Mouse (Mus musculus): ENCODE results near the gene Aebp1. TPM values are rescaled to one million over a fixed set of nuclear protein-coding genes. Genes with fewer than 3 reads are reported as not detected.
"Not testable (repeated sequence)": the region's sequence is repeated elsewhere in the genome, so short reads cannot be mapped to it uniquely, and the experiment has no call there.

Aebp1 gene
- polyA plus RNA-seq, 1 experiment from 2014 or later = 37.6 TPM

DNA sequence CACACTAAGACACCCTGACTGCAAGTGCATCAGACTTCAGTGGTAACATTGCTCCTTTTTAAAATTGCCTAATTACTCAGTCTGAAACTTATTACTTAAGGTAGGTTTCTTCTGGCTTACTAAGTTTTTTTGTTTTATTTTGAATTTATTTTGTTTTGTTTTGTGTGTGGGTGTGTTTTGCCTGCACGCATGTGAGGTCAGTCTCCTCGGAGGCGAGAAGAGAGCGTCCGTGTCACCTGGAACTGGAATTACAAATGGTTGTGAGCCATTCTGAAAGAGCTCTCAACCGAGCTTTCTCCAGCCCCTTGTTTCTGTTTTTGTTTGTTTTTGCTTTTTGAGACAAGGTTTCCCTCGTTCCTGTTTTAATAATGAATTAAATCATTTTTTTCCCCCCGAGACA, 16.9 kb downstream of the Aebp1 start:
- Histone ChIP-seq H3K9ac (peak overlapping the region; percentile 53), H3K9me3 (no peaks in the 10 kb centered on the region), H3K27me3 (no peaks in the 10 kb centered on the region), H3K4me2 (peak overlapping the region; percentile 75), H3K4me3 (peak overlapping the region; percentile 83), H3K27ac (peak overlapping the region; percentile 79), H3K4me1 (peaks cover 21% of the 10 kb centered on the region), H3K36me3 (peaks cover 28% of the 10 kb centered on the region)
- 21% methylated on average over 8 of the region's 8 CpGs for WGBS
- ATAC-seq (ENCODE audit: borderline replicate concordance, extremely low read depth, low FRiP score, low TSS enrichment) = peak; percentile 1; the same call in 1 of the 2 replicates

DNA sequence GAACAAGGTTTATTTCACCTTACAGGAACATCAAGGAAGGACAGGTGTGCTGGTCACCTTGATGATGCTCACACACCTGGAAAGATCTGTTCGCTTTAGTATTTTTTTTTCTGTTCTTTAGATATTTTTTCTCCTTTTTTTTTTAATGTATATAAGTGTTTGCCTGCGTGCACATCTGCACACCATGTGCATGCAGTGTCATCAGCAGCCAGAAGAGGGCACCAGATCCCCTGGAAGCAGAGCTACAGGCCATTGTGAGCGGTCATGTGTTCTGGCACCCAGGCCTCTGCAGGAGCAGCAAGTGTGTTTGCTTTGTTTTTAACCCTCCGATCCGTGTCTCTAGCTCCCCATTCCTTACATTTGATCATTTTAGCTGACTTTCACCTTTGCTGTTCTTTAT, 18.2 kb downstream of the Aebp1 start:
- Histone ChIP-seq H3K9me3 (no peaks in the 10 kb centered on the region), H3K36me3 (peaks cover 16% of the 10 kb centered on the region; the same call in 1 of the 2 replicates), H3K4me3 (no peak overlapping the region), H3K27ac (no peak overlapping the region), H3K9ac (no peak overlapping the region), H3K27me3 (no peaks in the 10 kb centered on the region), H3K4me2 (no peak overlapping the region), H3K4me1 (peaks cover 21% of the 10 kb centered on the region)
- no peak for ATAC-seq (ENCODE audit: borderline replicate concordance, extremely low read depth, low FRiP score, low TSS enrichment)
- 50% methylated on average over 5 of the region's 5 CpGs for WGBS

DNA sequence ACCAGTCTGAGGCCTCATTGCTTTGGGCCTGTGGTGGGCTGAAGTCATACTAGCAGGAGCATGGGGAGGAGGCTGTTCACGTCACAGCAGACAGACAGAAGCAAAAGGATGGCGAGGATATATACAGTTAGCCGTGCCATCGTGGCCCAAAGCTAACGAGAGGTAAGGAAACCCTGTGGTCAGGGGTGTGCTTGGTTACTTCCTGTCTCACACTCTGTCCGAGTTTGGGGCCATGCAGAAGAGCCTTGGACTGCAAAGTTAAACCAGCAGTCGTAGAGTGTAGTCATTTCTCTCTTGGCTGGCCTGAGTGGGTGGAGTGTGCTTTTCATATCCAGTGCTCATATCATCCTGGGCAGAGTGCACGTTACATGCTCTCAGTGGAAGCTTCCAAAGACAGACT, 20.8 kb downstream of the Aebp1 start:
- Histone ChIP-seq H3K4me3 (no peak overlapping the region), H3K4me2 (no peak overlapping the region), H3K36me3 (no peaks in the 10 kb centered on the region), H3K27me3 (no peaks in the 10 kb centered on the region), H3K4me1 (peaks cover 7% of the 10 kb centered on the region), H3K27ac (no peak overlapping the region), H3K9ac (no peak overlapping the region), H3K9me3 (no peaks in the 10 kb centered on the region)
- 53% methylated on average over 8 of the region's 8 CpGs for WGBS
- ATAC-seq (ENCODE audit: borderline replicate concordance, extremely low read depth, low FRiP score, low TSS enrichment) = no peak

DNA sequence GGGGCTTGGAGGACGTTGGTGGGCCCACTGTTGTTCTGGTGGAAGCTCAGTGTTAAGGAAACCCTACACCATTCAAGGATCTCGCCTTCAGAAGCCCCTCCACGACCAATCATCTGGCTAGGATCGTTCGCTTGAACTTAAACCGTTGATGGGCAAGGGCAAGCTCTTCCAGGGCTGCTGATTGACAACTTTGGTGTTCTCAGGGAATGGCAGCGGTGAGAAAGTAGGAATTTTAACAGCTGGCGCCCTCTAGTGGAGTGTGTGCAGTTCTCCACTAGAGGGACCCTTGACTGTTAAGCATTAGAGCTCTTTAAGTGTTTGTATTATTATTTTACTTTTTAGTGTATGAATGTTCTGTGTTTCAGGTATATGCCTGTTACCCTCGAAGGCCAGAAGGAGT, 24.4 kb downstream of the Aebp1 start:
- 15% methylated on average over 9 of the region's 9 CpGs for WGBS
- Histone ChIP-seq H3K9me3 (no peaks in the 10 kb centered on the region), H3K4me3 (no peak overlapping the region), H3K27me3 (no peaks in the 10 kb centered on the region), H3K4me2 (no peak overlapping the region), H3K36me3 (no peaks in the 10 kb centered on the region), H3K9ac (no peak overlapping the region), H3K27ac (no peak overlapping the region), H3K4me1 (no peaks in the 10 kb centered on the region; the same call in 1 of the 2 replicates)
- no peak for ATAC-seq (ENCODE audit: borderline replicate concordance, extremely low read depth, low FRiP score, low TSS enrichment)

DNA sequence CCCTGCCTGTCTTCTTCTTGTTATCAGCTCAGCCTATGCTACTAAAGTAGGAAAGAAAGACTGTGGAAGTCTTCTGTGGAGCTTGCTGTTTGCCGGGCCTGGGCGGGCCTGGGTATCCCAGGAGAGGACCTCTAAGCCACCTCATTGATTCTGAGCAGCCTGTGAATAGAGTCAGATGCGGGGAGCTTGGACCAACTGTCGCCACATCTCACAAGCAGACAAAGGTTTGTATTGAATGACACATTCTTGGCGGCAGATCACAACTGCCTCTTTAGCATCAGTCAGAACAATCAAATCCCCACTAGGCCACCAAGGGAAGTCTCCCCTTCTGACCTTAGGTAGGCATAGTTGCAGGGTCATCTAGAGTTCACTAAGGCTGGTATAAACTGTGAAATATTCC, 25.5 kb downstream of the Aebp1 start:
- no peaks in the 10 kb centered on the region for H3K36me3 ChIP-seq
- H3K4me1 ChIP-seq = peaks cover 6% of the 10 kb centered on the region; the same call in 1 of the 2 replicates
- H3K27ac ChIP-seq = no peak overlapping the region
- ATAC-seq (ENCODE audit: borderline replicate concordance, extremely low read depth, low FRiP score, low TSS enrichment) = no peak
- WGBS = 29% methylated on average over 5 of the region's 5 CpGs
- H3K4me2 ChIP-seq = no peak overlapping the region
- no peaks in the 10 kb centered on the region for H3K9me3 ChIP-seq
- H3K4me3 ChIP-seq = no peak overlapping the region
- H3K27me3 ChIP-seq = no peaks in the 10 kb centered on the region
- H3K9ac ChIP-seq = no peak overlapping the region

DNA sequence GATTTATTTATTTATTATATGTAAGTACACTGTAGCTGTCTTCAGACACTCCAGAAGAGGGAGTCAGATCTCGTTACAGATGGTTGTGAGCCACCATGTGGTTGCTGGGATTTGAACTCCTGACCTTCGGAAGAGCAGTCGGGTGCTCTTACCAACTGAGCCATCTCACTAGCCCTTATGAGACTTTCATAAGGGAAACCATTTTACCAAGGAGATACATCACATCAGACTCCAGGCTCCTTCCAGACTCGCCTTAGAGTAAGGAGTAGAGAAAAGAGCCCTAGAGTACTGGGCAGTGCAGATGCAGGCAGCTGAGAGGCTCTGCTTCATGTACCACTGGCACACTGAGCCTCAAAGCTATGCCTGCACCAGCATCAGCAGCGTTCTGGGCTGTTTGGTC, 26.8 kb downstream of the Aebp1 start:
- H3K4me1 ChIP-seq; H3K27ac ChIP-seq; ATAC-seq (ENCODE audit: borderline replicate concordance, extremely low read depth, low FRiP score, low TSS enrichment); H3K4me3 ChIP-seq; H3K9me3 ChIP-seq; H3K36me3 ChIP-seq; H3K4me2 ChIP-seq; H3K9ac ChIP-seq; H3K27me3 ChIP-seq: not testable (repeated sequence)
- 44% methylated on average over 5 of the region's 5 CpGs for WGBS

DNA sequence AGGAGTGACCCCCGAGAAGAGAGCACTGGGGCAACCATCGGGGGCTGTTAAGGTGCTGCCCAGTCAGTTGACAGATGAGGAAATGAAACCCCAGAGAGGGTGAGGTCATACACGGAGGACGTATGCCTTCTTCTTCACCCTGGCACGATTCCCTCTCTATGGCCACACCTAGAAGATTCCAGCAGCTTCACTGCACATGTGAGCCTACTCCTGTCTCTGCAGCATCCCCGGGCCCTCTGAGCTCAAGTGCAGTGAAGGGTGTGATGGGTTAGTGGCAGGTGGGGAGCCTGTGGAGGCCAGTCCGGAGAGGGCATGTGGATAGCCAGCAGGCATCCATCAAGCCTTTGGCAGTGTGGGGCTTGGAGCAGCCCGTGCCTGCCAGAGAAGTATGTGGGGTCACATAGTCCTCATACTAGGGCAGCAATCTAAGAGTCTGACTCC, 30.4 kb downstream of the Aebp1 start:
- Histone ChIP-seq H3K9ac (0 out of 2 replicates have a peak overlapping the region, but pooled peaks have one; percentile 8), H3K27ac (no peak overlapping the region), H3K27me3 (no peaks in the 10 kb centered on the region), H3K4me1 (peaks cover 12% of the 10 kb centered on the region), H3K4me2 (no peak overlapping the region), H3K9me3 (no peaks in the 10 kb centered on the region), H3K4me3 (no peak overlapping the region), H3K36me3 (no peaks in the 10 kb centered on the region)
- no peak for ATAC-seq (ENCODE audit: borderline replicate concordance, extremely low read depth, low FRiP score, low TSS enrichment)
- 11% methylated on average over 8 of the region's 8 CpGs for WGBS

DNA sequence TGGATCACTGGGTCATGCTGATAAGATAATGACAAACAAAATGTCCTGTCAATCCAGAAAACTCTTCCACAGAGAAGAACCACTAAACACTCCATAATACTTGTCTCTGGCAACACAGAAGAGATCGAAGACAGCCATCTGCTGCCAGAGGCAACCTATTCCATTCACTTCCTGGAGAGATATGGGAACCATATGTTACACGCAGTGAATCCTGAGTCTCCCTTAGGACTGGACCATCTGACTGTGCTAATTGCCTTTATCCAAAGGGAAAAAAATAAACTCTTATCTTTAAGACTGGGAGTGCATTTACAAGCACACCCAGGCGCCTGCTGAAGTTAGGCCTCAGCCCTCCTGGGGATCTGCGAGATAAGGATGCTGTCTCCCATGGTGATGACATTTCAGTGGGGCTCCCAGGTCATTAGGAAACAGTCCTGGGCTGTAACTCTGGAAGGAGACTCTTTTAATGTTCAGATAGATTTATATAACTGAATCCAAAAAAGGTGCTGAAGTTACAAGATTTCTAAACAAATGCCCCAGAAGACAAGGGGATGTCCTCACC, 31.1 kb downstream of the Aebp1 start:
- H3K4me1 ChIP-seq = peaks cover 19% of the 10 kb centered on the region
- H3K27ac ChIP-seq = no peak overlapping the region
- WGBS = 31% methylated on average over 4 of the region's 4 CpGs
- peak; percentile 30; the same call in 1 of the 2 replicates for ATAC-seq (ENCODE audit: borderline replicate concordance, extremely low read depth, low FRiP score, low TSS enrichment)
- no peaks in the 10 kb centered on the region for H3K9me3 ChIP-seq
- no peak overlapping the region for H3K4me3 ChIP-seq
- no peaks in the 10 kb centered on the region for H3K36me3 ChIP-seq
- H3K4me2 ChIP-seq = no peak overlapping the region
- H3K9ac ChIP-seq = 0 out of 2 replicates have a peak overlapping the region, but pooled peaks have one; percentile 8
- H3K27me3 ChIP-seq = no peaks in the 10 kb centered on the region

DNA sequence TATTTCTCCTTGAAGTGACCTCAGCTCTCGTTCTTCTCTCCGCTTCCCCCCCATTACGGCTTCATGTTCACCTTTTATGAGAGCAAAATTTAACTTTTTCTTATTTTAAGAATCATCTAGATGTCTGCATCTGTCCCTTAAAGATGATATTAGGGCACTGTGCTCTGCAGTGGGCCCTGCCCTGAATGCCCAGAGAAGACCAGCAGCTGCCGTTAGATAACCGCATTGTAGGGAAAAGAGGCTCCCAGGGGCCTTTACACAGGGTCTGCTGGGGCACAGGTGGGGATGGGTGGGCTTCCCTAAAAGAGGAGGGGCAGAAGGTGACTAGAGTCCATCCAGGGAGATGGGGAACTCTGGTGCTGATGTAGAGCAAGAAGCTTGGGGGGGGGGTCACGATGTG, 32.1 kb downstream of the Aebp1 start:
- Histone ChIP-seq H3K9ac (no peak overlapping the region), H3K4me3 (no peak overlapping the region), H3K27me3 (no peaks in the 10 kb centered on the region), H3K4me2 (no peak overlapping the region), H3K4me1 (peaks cover 25% of the 10 kb centered on the region), H3K9me3 (no peaks in the 10 kb centered on the region), H3K36me3 (no peaks in the 10 kb centered on the region), H3K27ac (no peak overlapping the region)
- 67% methylated on average over 6 of the region's 6 CpGs for WGBS
- ATAC-seq (ENCODE audit: borderline replicate concordance, extremely low read depth, low FRiP score, low TSS enrichment) = no peak

DNA sequence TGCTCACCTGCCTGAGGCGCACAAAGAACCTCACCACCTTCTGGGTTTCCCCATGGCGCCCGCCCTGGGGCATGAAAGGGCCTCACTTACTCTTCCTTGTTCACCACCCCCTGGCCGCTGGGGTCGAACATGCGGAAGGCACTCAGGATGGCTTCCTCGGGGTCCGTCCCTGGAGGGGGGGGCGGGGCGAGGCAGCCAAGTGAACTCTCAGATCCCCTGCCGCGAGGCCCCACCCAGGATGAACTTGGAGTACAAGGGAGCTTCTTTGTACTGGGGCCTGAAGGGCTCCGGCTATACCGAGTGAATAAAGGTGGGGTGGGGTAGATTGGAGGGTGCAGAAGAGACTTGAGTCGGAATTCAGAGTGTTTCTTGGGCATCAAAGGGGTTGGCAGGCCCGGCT, 35.5 kb downstream of the Aebp1 start:
- 15% methylated on average over 16 of the region's 16 CpGs for WGBS
- H3K27me3 ChIP-seq = peaks cover 4% of the 10 kb centered on the region; the same call in 1 of the 2 replicates
- H3K36me3 ChIP-seq = no peaks in the 10 kb centered on the region
- ATAC-seq (ENCODE audit: borderline replicate concordance, extremely low read depth, low FRiP score, low TSS enrichment) = no peak
- H3K4me1 ChIP-seq = peaks cover 30% of the 10 kb centered on the region
- peak overlapping the region; percentile 42 for H3K4me2 ChIP-seq
- no peak overlapping the region for H3K9ac ChIP-seq
- no peak overlapping the region for H3K27ac ChIP-seq
- no peaks in the 10 kb centered on the region for H3K9me3 ChIP-seq
- H3K4me3 ChIP-seq = no peak overlapping the region

DNA sequence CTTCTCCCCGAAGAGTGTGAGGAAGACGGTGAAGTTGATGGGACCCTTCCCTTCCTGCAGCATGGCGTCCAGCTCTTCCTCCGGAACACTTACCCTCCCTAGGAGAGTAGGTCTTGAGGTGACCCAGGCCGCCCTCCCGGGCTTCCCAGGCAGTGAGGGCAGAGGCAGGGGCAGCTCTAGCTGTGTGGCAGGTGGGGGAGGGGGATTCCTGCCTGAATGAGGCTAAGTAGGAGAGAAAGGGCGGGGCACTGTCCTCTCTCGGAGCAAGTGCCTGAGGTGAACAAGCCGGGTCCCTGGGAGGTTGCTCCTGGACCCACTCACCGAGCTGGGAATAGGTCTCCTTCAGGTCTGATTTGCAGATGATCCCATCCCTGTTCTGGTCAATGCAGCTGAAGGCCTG, 36.1 kb downstream of the Aebp1 start:
- Histone ChIP-seq H3K27me3 (peaks cover 7% of the 10 kb centered on the region; the same call in 1 of the 2 replicates), H3K4me3 (no peak overlapping the region), H3K4me1 (peaks cover 27% of the 10 kb centered on the region), H3K9me3 (no peaks in the 10 kb centered on the region), H3K4me2 (peak overlapping the region; percentile 42), H3K9ac (no peak overlapping the region), H3K36me3 (no peaks in the 10 kb centered on the region), H3K27ac (no peak overlapping the region)
- WGBS = 20% methylated on average over 10 of the region's 10 CpGs
- no peak for ATAC-seq (ENCODE audit: borderline replicate concordance, extremely low read depth, low FRiP score, low TSS enrichment)

DNA sequence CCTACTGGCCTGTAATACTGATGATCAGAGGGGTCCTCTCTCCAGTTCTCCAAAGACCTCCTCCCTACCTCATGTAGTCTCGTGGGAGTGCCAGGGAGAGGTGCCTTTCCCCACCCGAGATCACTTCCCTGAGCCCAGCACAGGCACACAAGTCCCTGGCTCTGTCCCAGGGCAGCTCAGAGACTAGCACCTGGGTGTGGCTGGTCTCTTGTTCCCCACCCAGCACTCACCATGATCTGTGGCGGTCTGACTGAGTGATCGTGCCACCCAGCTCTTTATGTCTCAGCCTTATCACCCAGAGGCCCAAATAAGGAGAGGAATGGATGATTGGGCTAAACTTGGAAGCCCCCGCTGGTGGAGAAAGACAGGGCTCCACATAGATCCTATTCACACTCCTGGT, 36.8 kb downstream of the Aebp1 start, which contains the start of gene Myl7:
Gene Myl7 (minus strand): TSS at position 252 of the 400 bp plus-strand sequence.
- H3K27ac ChIP-seq = no peak within 1 kb of the TSS
- H3K4me3 ChIP-seq = no peak within 1 kb of the TSS
- ATAC-seq (ENCODE audit: borderline replicate concordance, extremely low read depth, low FRiP score, low TSS enrichment) = no peak
- 53% methylated on average over 5 of the region's 5 CpGs for WGBS
- H3K9me3 ChIP-seq = no peaks in the 10 kb centered on the region
- peaks cover 27% of the 10 kb centered on the region for H3K4me1 ChIP-seq
- no peaks in the 10 kb centered on the region for H3K36me3 ChIP-seq
- peak within 1 kb of the TSS; percentile 42 for H3K4me2 ChIP-seq
- no peak within 1 kb of the TSS for H3K9ac ChIP-seq
- peaks cover 9% of the 10 kb centered on the region; the same call in 1 of the 2 replicates for H3K27me3 ChIP-seq

All from lung, embryonic 15.5 days (tissue).